ENCODE assay signal across 11 mouse cellular contexts in the genomic region with DNA sequence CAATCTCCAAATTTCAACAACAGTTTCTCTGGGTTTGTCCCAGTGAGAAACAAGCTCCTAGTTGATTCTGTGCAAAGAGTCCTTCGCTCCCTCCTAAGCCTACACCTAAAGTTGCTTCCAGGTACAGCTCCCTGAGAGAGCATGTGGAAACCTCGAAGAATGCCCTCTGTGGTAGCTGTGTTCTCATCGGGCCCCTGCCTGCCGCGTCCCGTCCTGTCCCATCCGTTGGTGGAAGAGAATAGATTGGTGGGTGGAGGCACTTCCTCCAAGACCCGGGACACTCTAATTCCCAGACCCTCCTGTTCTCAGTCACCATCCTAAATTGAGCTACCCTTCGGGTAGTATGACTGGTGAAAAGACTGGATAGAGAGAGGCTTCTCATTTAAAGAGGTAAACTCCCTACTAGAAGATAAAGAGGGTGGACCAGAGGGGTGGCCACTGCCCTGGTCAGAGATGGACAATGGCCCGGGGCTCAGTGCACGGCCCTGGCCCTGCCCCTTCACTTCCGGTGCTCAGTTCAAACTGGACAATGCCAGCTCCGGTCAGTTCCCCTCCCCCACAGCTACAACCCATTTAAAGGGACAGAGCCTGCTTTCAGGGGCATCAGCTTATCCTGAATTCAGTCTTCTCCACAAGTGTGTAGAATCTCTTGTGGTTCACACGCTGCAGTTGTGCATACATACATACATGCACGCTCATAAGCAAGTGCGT. TPM values are rescaled to one million over a fixed set of nuclear protein-coding genes. Genes with fewer than 3 reads are reported as not detected.
DNase-seq lines count a peak whose midpoint lies in the region; ATAC-seq and TF ChIP-seq lines count a peak whose summit lies in the region.
"Had no signal": no experiment of that assay in that cellular context is flagged by ENCODE, and none has a peak within 500 bp of the region (broad histone marks: within the 10 kb centered on the region; RNA-seq: fewer than 3 reads in every experiment).

No protein-coding gene starts in this region.

- 5% methylated on average over 16 of the region's 16 CpGs for WGBS in liver, postnatal 0 days (ENCODE audit: insufficient replicate concordance)
- WGBS in forebrain, embryonic 13.5 days = 2% methylated on average over 16 of the region's 16 CpGs
- 4% methylated on average over 16 of the region's 16 CpGs for WGBS in liver, embryonic 15.5 days (ENCODE audit: insufficient replicate concordance)
- WGBS in intestine, postnatal 0 days = 4% methylated on average over 16 of the region's 16 CpGs

- H3K27me3 ChIP-seq in liver, postnatal 0 days (ENCODE audit: insufficient read depth, low read length) = peaks cover 46% of the 10 kb centered on the region
- peaks cover 41% of the 10 kb centered on the region for H3K27me3 ChIP-seq in forebrain, embryonic 13.5 days
- peaks cover 64% of the 10 kb centered on the region for H3K27me3 ChIP-seq in liver, embryonic 15.5 days
- peaks cover 49% of the 10 kb centered on the region for H3K27me3 ChIP-seq in intestine, postnatal 0 days (replicated peaks; ENCODE audit: control insufficient read depth, insufficient read depth, low read length)

- ATAC-seq in liver, postnatal 0 days = no peak
- ATAC-seq in forebrain, embryonic 13.5 days = no peak
- no peak for ATAC-seq in liver, embryonic 15.5 days (ENCODE audit: insufficient read depth)
- ATAC-seq in intestine, postnatal 0 days = no peak

- no peak overlapping the region for H3K4me2 ChIP-seq in liver, postnatal 0 days (ENCODE audit: low read depth, low read length)
- peak overlapping the region; percentile 58 for H3K4me2 ChIP-seq in forebrain, embryonic 13.5 days
- peak overlapping the region; percentile 7 for H3K4me2 ChIP-seq in liver, embryonic 15.5 days
- no peak overlapping the region for H3K4me2 ChIP-seq in intestine, postnatal 0 days (replicated peaks; ENCODE audit: low read depth)
- H3K4me2 ChIP-seq: lung, embryonic 15.5 days had no signal

- peaks cover 7% of the 10 kb centered on the region for H3K4me1 ChIP-seq in liver, postnatal 0 days (ENCODE audit: insufficient read depth)
- peaks cover 44% of the 10 kb centered on the region for H3K4me1 ChIP-seq in forebrain, embryonic 13.5 days
- H3K4me1 ChIP-seq in liver, embryonic 15.5 days (replicated peaks) = peaks cover 15% of the 10 kb centered on the region
- H3K4me1 ChIP-seq in intestine, postnatal 0 days (replicated peaks; ENCODE audit: control insufficient read depth, insufficient read depth, low read length) = peaks cover 3% of the 10 kb centered on the region; the same call in 1 of the 2 replicates

- no peaks in the 10 kb centered on the region for H3K9me3 ChIP-seq in liver, postnatal 0 days (ENCODE audit: low read length)
- H3K9me3 ChIP-seq in forebrain, embryonic 13.5 days (replicated peaks) = no peaks in the 10 kb centered on the region
- no peaks in the 10 kb centered on the region for H3K9me3 ChIP-seq in liver, embryonic 15.5 days (replicated peaks)
- no peaks in the 10 kb centered on the region for H3K9me3 ChIP-seq in intestine, postnatal 0 days (ENCODE audit: control insufficient read depth)
- H3K9me3 ChIP-seq: lung, embryonic 15.5 days had no signal

- H3K36me3 ChIP-seq in liver, postnatal 0 days (replicated peaks; ENCODE audit: insufficient read depth, low read length) = no peaks in the 10 kb centered on the region
- H3K36me3 ChIP-seq in forebrain, embryonic 13.5 days (ENCODE audit: poor library complexity, severe bottlenecking) = no peaks in the 10 kb centered on the region
- H3K36me3 ChIP-seq in liver, embryonic 15.5 days (replicated peaks) = no peaks in the 10 kb centered on the region
- H3K36me3 ChIP-seq in intestine, postnatal 0 days (ENCODE audit: control insufficient read depth, insufficient read depth) = no peaks in the 10 kb centered on the region
- H3K36me3 ChIP-seq: lung, embryonic 15.5 days had no signal

- TF ChIP-seq EP300 in liver, postnatal 0 days (IDR thresholded peaks at IDR 0.05; ENCODE audit: low read depth) = no peak

- no peak overlapping the region for H3K27ac ChIP-seq in liver, postnatal 0 days (ENCODE audit: low read depth)
- peak overlapping the region; percentile 54 for H3K27ac ChIP-seq in forebrain, embryonic 13.5 days
- H3K27ac ChIP-seq in liver, embryonic 15.5 days (replicated peaks) = no peak overlapping the region
- H3K27ac ChIP-seq in intestine, postnatal 0 days (ENCODE audit: low read depth, low read length) = no peak overlapping the region
- H3K27ac ChIP-seq: lung, embryonic 15.5 days had no signal

- no peak overlapping the region for H3K9ac ChIP-seq in liver, postnatal 0 days (replicated peaks)
- 0 out of 2 replicates have a peak overlapping the region, but pooled peaks have one; percentile 21 for H3K9ac ChIP-seq in forebrain, embryonic 13.5 days
- no peak overlapping the region for H3K9ac ChIP-seq in liver, embryonic 15.5 days
- no peak overlapping the region for H3K9ac ChIP-seq in intestine, postnatal 0 days (ENCODE audit: low read depth, low read length)
- H3K9ac ChIP-seq: lung, embryonic 15.5 days had no signal

- TF ChIP-seq CTCF in liver, postnatal 0 days (IDR thresholded peaks at IDR 0.05; ENCODE audit: low read depth) = no peak
- TF ChIP-seq CTCF in intestine, postnatal 0 days (IDR thresholded peaks at IDR 0.05; ENCODE audit: low read depth) = no peak

- no peak overlapping the region for H3K4me3 ChIP-seq in liver, postnatal 0 days (ENCODE audit: low read depth, low read length)
- peak overlapping the region; percentile 22 for H3K4me3 ChIP-seq in forebrain, embryonic 13.5 days
- no peak overlapping the region for H3K4me3 ChIP-seq in liver, embryonic 15.5 days (replicated peaks)
- H3K4me3 ChIP-seq in intestine, postnatal 0 days (ENCODE audit: low read depth, low read length) = no peak overlapping the region
- H3K4me3 ChIP-seq: lung, embryonic 15.5 days had no signal

- peak; percentile 57 for DNase-seq in liver
- no peak for DNase-seq in liver, postnatal 0 days
- peak; percentile 87 for DNase-seq in yolk sac, embryonic 10.5 days (ENCODE audit: low spot score)
- no peak for DNase-seq in gastrocnemius, adult 8-10 months (ENCODE audit: low spot score in 2 of 2)
- no peak for DNase-seq in left cerebral cortex, postnatal 14 days (ENCODE audit: low spot score in 2 of 2)

- intact Hi-C loops in left cerebral cortex, postnatal 14 days (cut with DNase I) = no loop called here

RNA-seq across cellular contexts. Expression of a gene that starts 1.2 kb away (rescaled TPM):
- polyA plus RNA-seq in liver, postnatal 0 days (2015; fragmentation: Nextera tagmentation; extraction: Ambion mirVana) = 0.87 and 1.1 TPM in 2 replicates
- 0.15 and 0.34 TPM in 2 replicates for polyA plus RNA-seq in forebrain, embryonic 13.5 days (2015; fragmentation: Nextera tagmentation; extraction: Ambion mirVana)
- 0.91 and 1.5 TPM in 2 replicates for polyA plus RNA-seq in liver, embryonic 15.5 days (2015; fragmentation: Nextera tagmentation; extraction: Ambion mirVana)
- polyA plus RNA-seq in intestine, postnatal 0 days (2015; fragmentation: Nextera tagmentation; extraction: Ambion mirVana) = not detected in 2 replicates
- total RNA-seq in gastrocnemius, adult 8-10 months (2022) = under 1 TPM; 0.39 to 0.96 (median 0.60) TPM
- not detected for total RNA-seq in left cerebral cortex, postnatal 14 days (2021)
- total RNA-seq: adrenal gland, postnatal 36 days had no signal

RNA-seq across cellular contexts. Expression of a gene that starts 19.1 kb away (rescaled TPM):
- 8.3 and 10.3 TPM in 2 replicates for polyA plus RNA-seq in liver, postnatal 0 days (2015; fragmentation: Nextera tagmentation; extraction: Ambion mirVana)
- 47.1 and 47.6 TPM in 2 replicates for polyA plus RNA-seq in forebrain, embryonic 13.5 days (2015; fragmentation: Nextera tagmentation; extraction: Ambion mirVana)
- 17.1 and 17.5 TPM in 2 replicates for polyA plus RNA-seq in liver, embryonic 15.5 days (2015; fragmentation: Nextera tagmentation; extraction: Ambion mirVana)
- polyA plus RNA-seq in intestine, postnatal 0 days (2015; fragmentation: Nextera tagmentation; extraction: Ambion mirVana) = 26.1 TPM in 2 replicates
- 1 to 10 TPM; 8.0 to 9.1 (median 8.8) TPM for total RNA-seq in gastrocnemius, adult 8-10 months (2022)
- total RNA-seq in left cerebral cortex, postnatal 14 days (2021) = 10 to 100 TPM; 61.0 to 63.6 TPM

RNA-seq across cellular contexts. Expression of a gene that starts 33.8 kb away (rescaled TPM):
- polyA plus RNA-seq in liver, postnatal 0 days (2015; fragmentation: Nextera tagmentation; extraction: Ambion mirVana) = not detected in 2 replicates
- not detected in 2 replicates for polyA plus RNA-seq in forebrain, embryonic 13.5 days (2015; fragmentation: Nextera tagmentation; extraction: Ambion mirVana)
- polyA plus RNA-seq in liver, embryonic 15.5 days (2015; fragmentation: Nextera tagmentation; extraction: Ambion mirVana) = not detected in 2 replicates
- polyA plus RNA-seq in intestine, postnatal 0 days (2015; fragmentation: Nextera tagmentation; extraction: Ambion mirVana) = not detected in 2 replicates
- total RNA-seq in gastrocnemius, adult 8-10 months (2022) = not detected
- total RNA-seq in left cerebral cortex, postnatal 14 days (2021) = not detected
- total RNA-seq: adrenal gland, postnatal 36 days had no signal
- polyA plus RNA-seq: intestine, embryonic 14.5 days; lung, embryonic 15.5 days had no signal

RNA-seq across cellular contexts. Expression of a gene that starts 40.8 kb away (rescaled TPM):
- polyA plus RNA-seq in liver, postnatal 0 days (2015; fragmentation: Nextera tagmentation; extraction: Ambion mirVana) = 0.69 and 1.4 TPM in 2 replicates
- polyA plus RNA-seq in forebrain, embryonic 13.5 days (2015; fragmentation: Nextera tagmentation; extraction: Ambion mirVana) = 0.47 and 0.53 TPM in 2 replicates
- 0.59 TPM in 1 of 2 replicates, not detected in the other for polyA plus RNA-seq in liver, embryonic 15.5 days (2015; fragmentation: Nextera tagmentation; extraction: Ambion mirVana)
- 17.9 and 22.5 TPM in 2 replicates for polyA plus RNA-seq in intestine, postnatal 0 days (2015; fragmentation: Nextera tagmentation; extraction: Ambion mirVana)
- not detected for total RNA-seq in gastrocnemius, adult 8-10 months (2022)
- total RNA-seq in left cerebral cortex, postnatal 14 days (2021) = 1 to 10 TPM; 1.3 to 1.4 TPM
- total RNA-seq: adrenal gland, postnatal 36 days had no signal

RNA-seq across cellular contexts. Expression of a gene that starts 51.3 kb away (rescaled TPM):
- polyA plus RNA-seq in liver, postnatal 0 days (2015; fragmentation: Nextera tagmentation; extraction: Ambion mirVana) = 547 and 562 TPM in 2 replicates
- polyA plus RNA-seq in forebrain, embryonic 13.5 days (2015; fragmentation: Nextera tagmentation; extraction: Ambion mirVana) = 3,166 and 3,367 TPM in 2 replicates
- polyA plus RNA-seq in liver, embryonic 15.5 days (2015; fragmentation: Nextera tagmentation; extraction: Ambion mirVana) = 509 and 615 TPM in 2 replicates
- polyA plus RNA-seq in intestine, postnatal 0 days (2015; fragmentation: Nextera tagmentation; extraction: Ambion mirVana) = 605 and 661 TPM in 2 replicates
- total RNA-seq in gastrocnemius, adult 8-10 months (2022) = 10 to 100 TPM; 28.5 to 36.6 (median 31.6) TPM
- total RNA-seq in left cerebral cortex, postnatal 14 days (2021) = 100 to 1,000 TPM; 118 to 146 TPM

Comparison
In these comparisons a context has a peak if more than half of its experiments do, and no peak if none do; other contexts are left out.
1. DNase-seq: peak in liver (single experiment) and yolk sac, embryonic 10.5 days (single experiment); none in liver, postnatal 0 days (single experiment), gastrocnemius, adult 8-10 months (0 of 2) and left cerebral cortex, postnatal 14 days (0 of 2).
2. H3K4me2 ChIP-seq: peak in forebrain, embryonic 13.5 days (single experiment) and liver, embryonic 15.5 days (single experiment); none in liver, postnatal 0 days (single experiment) and intestine, postnatal 0 days (single experiment).